Mouse (Mus musculus) intestine, embryonic 16.5 days (tissue): ENCODE measurements around the gene Nkain1. TPM values are rescaled to one million over a fixed set of nuclear protein-coding genes. Genes with fewer than 3 reads are reported as not detected.

Source experiments
- ATAC-seq: fragments of 200-750 bp; cut with Nextera tagmentation; 2 replicates; pipeline ENCODE4 v1.8.0; 2017; ENCODE audit warnings: moderate TSS enrichment, moderate library complexity
- H3K27ac ChIP-seq: fragments of 300-500 bp; sonication (generic); 2 replicates; pipeline ENCODE4 v1.5.1; 2014; ENCODE audit warnings: mild to moderate bottlenecking, low read length
- H3K27me3 ChIP-seq: fragments of 300-500 bp; sonication (generic); replicated peaks from 2 replicates; pipeline ENCODE4 v1.6.1; 2014; ENCODE audit warnings: low read length, control low read depth, mixed read lengths; ENCODE audit not compliant: control insufficient read depth, insufficient read depth
- H3K36me3 ChIP-seq: fragments of 300-500 bp; sonication (generic); 2 replicates; pipeline ENCODE4 v1.6.1; 2014; ENCODE audit warnings: low read length, control low read depth; ENCODE audit not compliant: control insufficient read depth, insufficient read depth
- H3K4me1 ChIP-seq: fragments of 300-500 bp; sonication (generic); 2 replicates; pipeline ENCODE4 v1.6.1; 2014; ENCODE audit warnings: low read length, control low read depth, mixed read lengths; ENCODE audit not compliant: control insufficient read depth, insufficient read depth
- H3K4me2 ChIP-seq: fragments of 300-500 bp; sonication (generic); 2 replicates; pipeline ENCODE4 v1.6.1; 2014; ENCODE audit warnings: low read depth, low read length, control low read depth
- H3K4me3 ChIP-seq: fragments of 300-500 bp; sonication (generic); 2 replicates; pipeline ENCODE4 v1.5.1; 2014; ENCODE audit warnings: mild to moderate bottlenecking, low read length
- H3K9ac ChIP-seq: fragments of 300-500 bp; sonication (generic); 2 replicates; pipeline ENCODE4 v1.6.1; 2014; ENCODE audit warnings: low read depth, low read length
- H3K9me3 ChIP-seq: fragments of 300-500 bp; sonication (generic); 2 replicates; pipeline ENCODE4 v1.6.1; 2016; ENCODE audit warnings: low read length, control low read depth; ENCODE audit not compliant: control insufficient read depth
- WGBS: fragments of 180-500 bp; shearing (Covaris S2); extraction: QIAGEN DNeasy Blood & Tissue Kit; methylation state at CpG from one replicate; pipeline ENCODE4 v1.1.7; 2014; 5-methylcytosine and 5-hydroxymethylcytosine counted together
- polyA plus RNA-seq: library from polyadenylated mRNA; unstranded; fragments of >200 nt; fragmentation: Nextera tagmentation; extraction: Ambion mirVana; gene quantifications from 2 replicates; pipeline ENCODE4 v1.2.1, GENCODE M21; 2015

The Nkain1 gene
- polyA plus RNA-seq, 1 experiment from 2014 or later, result not detected

- WGBS, result 2% methylated on average over 40 of the region's 40 CpGs
Observed at GRCm38 (mm10) chr4:130519567-130520481, 54.1 kb downstream of the Nkain1 start.

GRCm38 (mm10) chr4:130516490-130516889 lies 57.5 kb downstream of the Nkain1 start:
- H3K4me1 ChIP-seq, result 0 out of 2 replicates have a peak, but pooled peaks cover 4% of the 10 kb centered on the region
- WGBS, result 88% methylated on average over 6 of the region's 6 CpGs
- H3K4me3 ChIP-seq, result no peak overlapping the region
- ATAC-seq, result no peak
- H3K4me2 ChIP-seq, result no peak overlapping the region
- H3K27me3 ChIP-seq, result no peaks in the 10 kb centered on the region
- no peaks in the 10 kb centered on the region for H3K9me3 ChIP-seq
- no peak overlapping the region for H3K9ac ChIP-seq
- no peak overlapping the region for H3K27ac ChIP-seq
- no peaks in the 10 kb centered on the region for H3K36me3 ChIP-seq

More at GRCm38 (mm10) chr4:130519567-130520481, 54.1 kb downstream of the Nkain1 start:
- Histone ChIP-seq H3K4me3 (peak overlapping the region; percentile 59), H3K27ac (peak overlapping the region; percentile 92), H3K9me3 (no peaks in the 10 kb centered on the region), H3K36me3 (no peaks in the 10 kb centered on the region), H3K9ac (peak overlapping the region; percentile 75), H3K4me1 (0 out of 2 replicates have a peak, but pooled peaks cover 4% of the 10 kb centered on the region), H3K4me2 (peak overlapping the region; percentile 82), H3K27me3 (no peaks in the 10 kb centered on the region)
- ATAC-seq, result peak; percentile 99

Other genes with a start within 250 kb of the Nkain1 start
- 56.3 and 59.7 TPM in 2 replicates for gene Zcchc17, start 214.2 kb downstream of the Nkain1 start, polyA plus RNA-seq
- gene Snrnp40, start 214.0 kb downstream of the Nkain1 start, polyA plus RNA-seq, result 108 and 118 TPM in 2 replicates
- 57.8 and 60.8 TPM in 2 replicates for gene Pum1, start 89.1 kb upstream of the Nkain1 start, polyA plus RNA-seq
- gene Sdc3, start 218.4 kb upstream of the Nkain1 start, polyA plus RNA-seq, result 12.3 and 17.2 TPM in 2 replicates